Mouse (Mus musculus) testis, adult 10 weeks (tissue): Measurements from ENCODE around the gene 2310009B15Rik. TPM values are rescaled to one million over a fixed set of nuclear protein-coding genes. Genes with fewer than 3 reads are reported as not detected.

Source experiments
- polyA plus RNA-seq: library from polyadenylated mRNA; stranded (reverse); fragments of 350-450 nt; fragmentation: Illumina TruSeq; extraction: RNeasy Lipid Tissue Mini Kit (QIAGEN cat#74804); gene quantifications from one replicate; pipeline ENCODE4 v1.2.3, GENCODE M21; 2014; ENCODE audit warnings: low read depth, low replicate concordance

The 2310009B15Rik gene
- polyA plus RNA-seq = 2.7 TPM

GRCm38 (mm10) chr1:138856101-138856950, at the start of gene 2310009B15Rik:
2310009B15Rik (minus strand) TSS chr1:138856852.

GRCm38 (mm10) chr1:138848511-138849109, 8.0 kb downstream of the 2310009B15Rik start, which contains the start of gene Lhx9:
Lhx9 (minus strand) TSS chr1:138848577.

Other genes with a start within 250 kb of the 2310009B15Rik start
- gene Nek7, start 236.7 kb downstream of the 2310009B15Rik start, polyA plus RNA-seq = 14.1 TPM
- 2.2 TPM for gene Lhx9, start 8.3 kb downstream of the 2310009B15Rik start, polyA plus RNA-seq
- 6.8 TPM for gene Dennd1b, start 106.6 kb upstream of the 2310009B15Rik start, polyA plus RNA-seq